Mouse (Mus musculus): ENCODE data around the gene Otub1.

DNA sequence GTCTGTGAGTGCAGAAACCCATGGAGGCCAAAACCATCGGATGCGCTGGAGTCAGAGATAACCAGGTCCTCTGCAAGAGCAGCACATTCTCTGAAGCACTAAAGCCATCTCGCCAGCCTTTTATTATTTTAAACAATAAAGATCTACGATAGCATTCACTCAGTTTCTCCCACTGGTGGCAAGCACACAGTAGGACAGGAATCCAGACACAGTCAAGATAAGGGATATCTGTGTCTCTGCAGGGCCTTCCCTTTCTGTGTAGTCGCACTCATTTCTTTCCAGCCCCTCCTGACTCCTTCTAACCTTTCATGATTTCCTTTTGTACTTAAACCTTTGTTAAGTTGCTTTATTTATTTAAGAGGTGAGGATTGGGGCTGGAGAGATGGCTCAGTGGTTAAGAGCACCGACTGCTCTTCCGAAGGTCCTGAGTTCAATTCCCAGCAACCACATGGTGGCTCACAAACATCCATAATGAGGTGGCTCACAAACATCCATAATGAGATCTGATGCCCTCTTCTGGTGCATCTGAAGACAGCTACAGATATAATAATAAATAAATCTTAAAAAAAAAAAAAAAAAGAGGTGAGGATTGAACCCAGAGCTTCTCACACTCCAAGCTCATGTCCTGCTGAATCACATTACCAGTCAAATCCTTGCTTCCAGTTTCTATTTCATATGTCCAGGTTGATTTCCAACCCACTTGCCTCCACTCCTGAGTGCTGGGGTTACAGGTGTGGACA is 4.0 kb upstream of the Otub1 start:
- TF ChIP-seq GATA1 (IDR thresholded peaks at IDR 0.05; ENCODE audit: borderline replicate concordance, low read length) (no peak), CTCF (IDR thresholded peaks at IDR 0.05; ENCODE audit: low read depth, low read length) (no peak), POLR2AphosphoS5 (IDR thresholded peaks at IDR 0.05; ENCODE audit: insufficient replicate concordance, low read depth, low read length) (no peak), TAL1 (conservative IDR thresholded peaks at IDR 0.05; ENCODE audit: low read depth, low read length) (no peak), GATA2 (IDR thresholded peaks at IDR 0.05; ENCODE audit: borderline replicate concordance, low read depth, low read length) (no peak)

Data from G1E (cell line).